Mouse (Mus musculus) cerebellum, adult 18-20 months (tissue): ENCODE measurements around the gene Rpl19.

Experiments
- DNase-seq, 2 experiments: peaks; one replicate each; pipeline ENCODE4 v3.0.0; 2021

Rpl19 gene

GRCm38 (mm10) chr11:98026570-98027296 lies at the start of gene Rpl19:
Gene Rpl19, plus strand, starts transcription at chr11:98026710.
- DNase-seq = peak; percentile 90 to 96

- no peak for DNase-seq
These were observed 48.7 kb upstream of the Rpl19 start for GRCm38 (mm10) chr11:97977797-97978196.

- no peak for DNase-seq
These were observed 48.1 kb upstream of the Rpl19 start for GRCm38 (mm10) chr11:97978392-97978791.

GRCm38 (mm10) chr11:97979824-97980495 lies 46.5 kb upstream of the Rpl19 start:
- no peak for DNase-seq

- DNase-seq = no peak
These were observed 46.0 kb upstream of the Rpl19 start for GRCm38 (mm10) chr11:97980531-97980966.

- DNase-seq = no peak
These were observed 43.8 kb upstream of the Rpl19 start for GRCm38 (mm10) chr11:97982721-97983120.

GRCm38 (mm10) chr11:97983506-97983905 lies 43.0 kb upstream of the Rpl19 start:
- DNase-seq = no peak

GRCm38 (mm10) chr11:97983983-97984382 lies 42.5 kb upstream of the Rpl19 start:
- DNase-seq = no peak

GRCm38 (mm10) chr11:97985727-97986677 lies 40.5 kb upstream of the Rpl19 start, which contains the start of gene Plxdc1:
Gene Plxdc1, minus strand, starts transcription at chr11:97986444.
- peak; percentile 34 to 55 for DNase-seq

- DNase-seq = no peak
These were observed 39.6 kb upstream of the Rpl19 start for GRCm38 (mm10) chr11:97986738-97987465.

- DNase-seq = peak; percentile 90 to 97
These were observed 38.7 kb upstream of the Rpl19 start for GRCm38 (mm10) chr11:97987551-97988526.

GRCm38 (mm10) chr11:97988530-97989096 lies 37.9 kb upstream of the Rpl19 start:
- peak; percentile 88 to 91 for DNase-seq

- peak; percentile 76 to 81 for DNase-seq
These were observed 31.9 kb upstream of the Rpl19 start for GRCm38 (mm10) chr11:97994539-97995100.

GRCm38 (mm10) chr11:97995564-97996288 lies 30.8 kb upstream of the Rpl19 start, which contains the start of gene Arl5c:
Gene Arl5c, minus strand, starts transcription at chr11:97996181.
- peak; percentile 28 to 30 for DNase-seq

- DNase-seq = no peak
These were observed 29.8 kb upstream of the Rpl19 start for GRCm38 (mm10) chr11:97996691-97997090.

- DNase-seq = no peak
These were observed 29.0 kb upstream of the Rpl19 start for GRCm38 (mm10) chr11:97997387-97997960.

- DNase-seq = no peak
These were observed 28.3 kb upstream of the Rpl19 start for GRCm38 (mm10) chr11:97998074-97998793.

GRCm38 (mm10) chr11:97998898-97999608 lies 27.5 kb upstream of the Rpl19 start:
- no peak for DNase-seq
